Mouse (Mus musculus) CD4-positive, CD25-positive, alpha-beta regulatory T cell, adult 4 months (primary cell): ENCODE measurements around the gene Pramel3. TPM values are rescaled to one million over a fixed set of nuclear protein-coding genes. Genes with fewer than 3 reads are reported as not detected.
"Not testable (repeated sequence)": the region's sequence is repeated elsewhere in the genome, so short reads cannot be mapped to it uniquely, and the experiment has no call there.

ENCODE experiments used
- ATAC-seq: one replicate; pipeline ENCODE4 v1.8.0; 2017
- polyA plus RNA-seq, 2 experiments: library from polyadenylated mRNA; unstranded; fragments of 100-300 nt; shearing (Covaris generic); gene quantifications; one replicate each; pipeline ENCODE4 v1.2.1; 2017

The Pramel3 gene
- polyA plus RNA-seq, result not detected

GRCm38 (mm10) chrX:135302007-135302406 is at the start of gene Pramel3:
Gene Pramel3 (plus strand): TSS chrX:135302307.
- ATAC-seq, result not testable (repeated sequence)

- not testable (repeated sequence) for ATAC-seq
These were observed 58.6 kb downstream of the Pramel3 start for GRCm38 (mm10) chrX:135360685-135361084.

GRCm38 (mm10) chrX:135361943-135362342 is 59.8 kb downstream of the Pramel3 start:
- not testable (repeated sequence) for ATAC-seq

Other genes with a start within 250 kb of the Pramel3 start
- gene Gm15023, start 124.7 kb upstream of the Pramel3 start, polyA plus RNA-seq, result under 1 TPM in 1 of 2 experiments, not detected in 1; 0.22 TPM
- not detected for gene Tceal6, start 91.6 kb upstream of the Pramel3 start, polyA plus RNA-seq
- gene Gm5128, start 71.0 kb downstream of the Pramel3 start, polyA plus RNA-seq, result not detected
- gene Gm7903, start 131.5 kb downstream of the Pramel3 start, polyA plus RNA-seq, result under 1 TPM in 1 of 2 experiments, not detected in 1; 0.35 TPM
- gene AV320801, start 192.3 kb downstream of the Pramel3 start, polyA plus RNA-seq, result under 1 TPM in 1 of 2 experiments, not detected in 1; 0.22 TPM